8 mouse cellular contexts compared by ENCODE assay signal in the genomic region with DNA sequence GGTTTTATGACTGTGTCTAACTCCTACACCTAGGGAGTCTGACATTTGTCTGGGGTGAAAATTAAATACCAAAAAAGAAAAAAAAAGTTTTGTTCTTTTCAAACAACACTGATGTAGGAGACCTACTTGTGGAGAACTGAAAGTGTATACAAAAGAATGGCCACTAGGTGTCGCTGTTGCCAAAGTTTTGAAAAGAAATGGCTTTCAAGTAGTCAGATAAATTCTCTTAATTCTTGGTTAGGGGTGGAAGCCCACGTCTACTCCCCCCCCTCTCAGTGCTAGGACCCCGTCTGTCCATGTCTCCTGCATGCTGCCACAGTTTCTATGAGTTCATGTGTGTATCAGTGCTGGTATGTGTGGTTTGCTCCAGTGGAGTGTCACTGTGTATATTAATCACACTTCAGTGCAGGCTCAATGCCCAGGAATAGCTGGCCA.
A peak's percentile ranks its signal among the peaks of the same experiment; 100 is the strongest.
DNase-seq lines count a peak whose midpoint lies in the region; ATAC-seq and TF ChIP-seq lines count a peak whose summit lies in the region.

No protein-coding gene starts in this region.

- intact Hi-C loops in heart, postnatal 10 days (cut with DNase I): loop anchor here (10.0 kb wide), 1 partner anchor 421 kb away; a partner anchor contains a TSS

- TF ChIP-seq POLR2A in small intestine, adult 2 months (IDR thresholded peaks at IDR 0.05; ENCODE audit: low read depth, low read length): no peak

- ATAC-seq in cerebellum, adult (ENCODE audit: insufficient number of reproducible peaks, low FRiP score, low TSS enrichment): no peak
- ATAC-seq in common myeloid progenitor, adult 5-6 weeks (replicated peaks; ENCODE audit: low read depth, poor library complexity, severe bottlenecking): peak; percentile 68
- peak; percentile 64 for ATAC-seq in megakaryocyte, adult 5-6 weeks (ENCODE audit: poor library complexity, severe bottlenecking)

- TF ChIP-seq CTCF in small intestine, adult 2 months (IDR thresholded peaks at IDR 0.05; ENCODE audit: extremely low read depth, insufficient read length, insufficient replicate concordance, low read depth, low read length): peak; percentile 60

- no peaks in the 10 kb centered on the region for H3K4me1 ChIP-seq in small intestine, adult 2 months (ENCODE audit: control insufficient read depth, insufficient read depth, insufficient read length, low read length)

- no peaks in the 10 kb centered on the region for H3K27me3 ChIP-seq in small intestine, adult 2 months (ENCODE audit: control insufficient read depth, insufficient read depth, low read length)

- no peak overlapping the region for H3K27ac ChIP-seq in small intestine, adult 2 months (ENCODE audit: insufficient read depth, low read depth, low read length)

- no peaks in the 10 kb centered on the region for H3K36me3 ChIP-seq in small intestine, adult 2 months (ENCODE audit: control insufficient read depth, insufficient read depth, low read length)

- whole genome bisulfite sequencing in large intestine, adult 2 months: under 1% methylated on average over 3 of the region's 3 CpGs
- WGBS in small intestine, adult 2 months: 0% methylated on average over 3 of the region's 3 CpGs

- H3K4me3 ChIP-seq in small intestine, adult 2 months (ENCODE audit: low read depth, low read length): no peak overlapping the region

- peak; percentile 59 for DNase-seq in cerebellum, adult 11 months
- peak; percentile 90 for DNase-seq in NIH3T3 (ENCODE audit: low read depth)
- peak; percentile 74 to 87 for DNase-seq in heart, postnatal 10 days
- peak; percentile 47 for DNase-seq in large intestine, adult 2 months (ENCODE audit: low read depth, low spot score)
